In the genomic region with DNA sequence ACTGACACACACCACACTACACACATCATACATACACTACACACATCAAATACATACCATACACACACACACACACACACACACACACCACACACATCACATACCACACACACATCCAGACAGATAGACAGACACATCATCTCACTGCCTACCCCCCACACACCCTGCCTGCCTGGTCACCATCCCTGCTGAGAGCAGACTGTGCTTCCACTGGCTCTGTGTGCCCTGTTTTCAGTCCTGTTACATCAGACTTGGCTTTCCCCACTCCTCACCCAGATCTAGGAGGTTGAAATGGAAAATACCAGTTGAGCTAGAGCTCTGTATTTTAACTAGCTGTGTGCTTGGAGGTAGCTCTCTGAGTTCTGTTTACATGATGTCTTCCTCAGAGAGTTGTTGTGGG, we compare ENCODE assay signal across 18 mouse cellular contexts. TPM values are rescaled to one million over a fixed set of nuclear protein-coding genes. Genes with fewer than 3 reads are reported as not detected.
"Had no signal": no experiment of that assay in that cellular context is flagged by ENCODE, and none has a peak within 500 bp of the region (broad histone marks: within the 10 kb centered on the region; RNA-seq: fewer than 3 reads in every experiment).

No protein-coding gene starts in this region.

- ATAC-seq: midbrain, embryonic 13.5 days; midbrain, embryonic 16.5 days had no signal

- H3K9me3 ChIP-seq: liver, embryonic 13.5 days; midbrain, embryonic 10.5 days; midbrain, embryonic 13.5 days had no signal

- H3K27me3 ChIP-seq: liver, embryonic 13.5 days; midbrain, embryonic 13.5 days had no signal

- H3K4me3 ChIP-seq: layer of hippocampus, adult 2 months; liver, embryonic 13.5 days; midbrain, embryonic 10.5 days; midbrain, embryonic 13.5 days had no signal

- H3K4me2 ChIP-seq: liver, embryonic 13.5 days; midbrain, embryonic 13.5 days had no signal

- H3K27ac ChIP-seq: kidney, postnatal 0 days; layer of hippocampus, adult 2 months; liver, embryonic 13.5 days; midbrain, embryonic 10.5 days; midbrain, embryonic 13.5 days had no signal

- H3K9ac ChIP-seq: liver, embryonic 13.5 days; midbrain, embryonic 13.5 days had no signal

- DNase-seq: kidney, postnatal 25 days; layer of hippocampus, adult 9-11 months; liver, embryonic 13.5 days; lung, adult 2 months; lung, postnatal 14 days; lung, postnatal 4 days; thymus, adult 18-20 months; thymus, postnatal 36 days had no signal

- H3K4me1 ChIP-seq: liver, embryonic 13.5 days; midbrain, embryonic 10.5 days; midbrain, embryonic 13.5 days had no signal

RNA-seq across cellular contexts. Expression of a gene that starts 28.6 kb away (rescaled TPM):
- total RNA-seq: layer of hippocampus, postnatal 25 days; left cerebral cortex, postnatal 36 days; megakaryocyte progenitor cell, adult 5-6 weeks; monocyte, adult 5-6 weeks had no signal
- polyA plus RNA-seq: kidney, embryonic 14.5 days; midbrain, embryonic 13.5 days had no signal
